Mouse (Mus musculus) CH12.LX (cell line): ENCODE data around the gene Syngr2. TPM values are rescaled to one million over a fixed set of nuclear protein-coding genes. Genes with fewer than 3 reads are reported as not detected.

Source experiments
- DNase-seq: peaks from one replicate; pipeline ENCODE4 v3.0.0-alpha.2; 2013; ENCODE audit errors: extremely low read depth
- H3K27ac ChIP-seq: 2 replicates; pipeline ENCODE4 v1.5.1; 2012; ENCODE audit warnings: low read depth, mild to moderate bottlenecking, control low read depth, moderate library complexity; ENCODE audit not compliant: insufficient read depth
- H3K27me3 ChIP-seq: replicated peaks from 2 replicates; pipeline ENCODE3; 2012; ENCODE audit warnings: inconsistent platforms
- H3K36me3 ChIP-seq, 2 experiments: replicated peaks in 1 of 2; 2 replicates each; pipeline versions ENCODE3 to v1.6.1; 2012; ENCODE audit warnings: inconsistent platforms in 1 of 2, low read length in 1 of 2, mild to moderate bottlenecking in 1 of 2, mixed read lengths in 1 of 2, moderate library complexity in 1 of 2; ENCODE audit not compliant: control insufficient read depth in 1 of 2, insufficient read depth in 1 of 2
- H3K4me1 ChIP-seq, 2 experiments: 2 replicates each; pipeline ENCODE4 v1.6.1; 2012; ENCODE audit warnings: inconsistent platforms in 1 of 2, moderate library complexity in 1 of 2; ENCODE audit not compliant: insufficient read depth in 2 of 2, control insufficient read depth in 1 of 2
- H3K4me2 ChIP-seq: 2 replicates; pipeline ENCODE4 v1.6.1; 2012; ENCODE audit warnings: low read depth, mild to moderate bottlenecking, control low read depth; ENCODE audit not compliant: poor library complexity, insufficient read depth, severe bottlenecking
- H3K4me3 ChIP-seq, 3 experiments: fragments of 150-350 bp in 1 of 3; sonication (generic) in 1 of 3; replicated peaks in 1 of 3; 2 replicates each; pipeline versions ENCODE3 to v1.5.1; 2011 to 2012; ENCODE audit warnings: low read depth in 2 of 3, low read length in 2 of 3, mild to moderate bottlenecking in 2 of 3, moderate library complexity in 2 of 3, control low read depth in 1 of 3, improper control_type of control experiment in 1 of 3, inconsistent platforms in 1 of 3, mixed read lengths in 1 of 3; ENCODE audit not compliant: poor library complexity in 1 of 3
- H3K79me2 ChIP-seq: replicated peaks from 2 replicates; pipeline ENCODE4 v1.6.1; 2012; ENCODE audit warnings: mild to moderate bottlenecking, moderate library complexity; ENCODE audit not compliant: control insufficient read depth, poor library complexity, insufficient read depth, severe bottlenecking; ENCODE audit errors: extremely low read depth
- H3K9ac ChIP-seq: 2 replicates; pipeline ENCODE4 v1.6.1; 2012; ENCODE audit warnings: low read depth, mild to moderate bottlenecking, control low read depth, moderate library complexity; ENCODE audit not compliant: insufficient read depth
- H3K9me3 ChIP-seq: replicated peaks from 2 replicates; pipeline ENCODE3; 2012; ENCODE audit warnings: low read length, inconsistent platforms, mixed read lengths
- CTCF ChIP-seq, 2 experiments: IDR thresholded peaks in 1 of 2; conservative IDR thresholded peaks in 1 of 2; 2 replicates each; pipeline ENCODE4 v1.5.1; 2011 to 2012; ENCODE audit warnings: low read depth in 2 of 2, low read length in 2 of 2, improper control_type of control experiment in 1 of 2, inconsistent platforms in 1 of 2, mild to moderate bottlenecking in 1 of 2, moderate library complexity in 1 of 2
- E2F4 ChIP-seq: IDR thresholded peaks from 2 replicates; pipeline ENCODE4 v1.6.1; 2011; ENCODE audit warnings: low read depth, low read length, improper control_type of control experiment; ENCODE audit not compliant: insufficient replicate concordance
- EP300 ChIP-seq: IDR thresholded peaks from 2 replicates; pipeline ENCODE4 v1.6.1; 2011; ENCODE audit warnings: low read length, improper control_type of control experiment
- ETS1 ChIP-seq: conservative IDR thresholded peaks from 2 replicates; pipeline ENCODE4 v1.6.1; 2012; ENCODE audit warnings: low read depth, mild to moderate bottlenecking, inconsistent platforms, low read length, improper control_type of control experiment, moderate library complexity
- JUN ChIP-seq: IDR thresholded peaks from 2 replicates; pipeline ENCODE4 v1.6.1; 2011; ENCODE audit warnings: low read depth, mild to moderate bottlenecking, low read length, improper control_type of control experiment, moderate library complexity; ENCODE audit not compliant: insufficient read depth
- MAX ChIP-seq: IDR thresholded peaks from 2 replicates; pipeline ENCODE4 v1.6.1; 2011; ENCODE audit warnings: low read length, improper control_type of control experiment
- MXI1 ChIP-seq: IDR thresholded peaks from 2 replicates; pipeline ENCODE4 v1.6.1; 2011; ENCODE audit warnings: mild to moderate bottlenecking, low read depth, low read length, improper control_type of control experiment
- MYC ChIP-seq: IDR thresholded peaks from 2 replicates; pipeline ENCODE4 v1.6.1; 2011; ENCODE audit warnings: low read depth, mild to moderate bottlenecking, improper control_type of control experiment, low read length
- POLR2A ChIP-seq: IDR thresholded peaks from 2 replicates; pipeline ENCODE4 v1.6.1; 2011; ENCODE audit warnings: low read depth, mild to moderate bottlenecking, improper control_type of control experiment, low read length
- RAD21 ChIP-seq: IDR thresholded peaks from 2 replicates; pipeline ENCODE4 v1.6.1; 2011; ENCODE audit warnings: low read depth, mild to moderate bottlenecking, low read length, improper control_type of control experiment, moderate library complexity
- SIN3A ChIP-seq: IDR thresholded peaks from 2 replicates; pipeline ENCODE4 v1.6.1; 2012; ENCODE audit warnings: low read length, improper control_type of control experiment, inconsistent platforms
- TBP ChIP-seq: conservative IDR thresholded peaks from 2 replicates; pipeline ENCODE4 v1.6.1; 2011; ENCODE audit warnings: low read depth, low read length, improper control_type of control experiment
- dilution Hi-C: fragments of 300-500 bp; cut with MboI; formaldehyde crosslinking; loops from 2 replicates; pipeline ENCODE4 v1.14.3; 2020; ENCODE audit warnings: low sequenced_read_pairs; ENCODE audit not compliant: extremely low pct_unique_long_range_greater_than_20kb, extremely low pct_ligation_motif_present
- in situ Hi-C: fragments of 300-500 bp; cut with MboI; formaldehyde crosslinking; loops from 3 replicates; pipeline ENCODE4 v1.14.3; 2019; ENCODE audit warnings: low sequenced_read_pairs, low pct_ligation_motif_present, low pct_unique_long_range_greater_than_20kb, mixed read lengths
- polyA plus RNA-seq: library from polyadenylated mRNA; unstranded; fragments of >175 nt; gene quantifications from 2 replicates; pipeline ENCODE4 v1.2.1, GENCODE M21; 2012; ENCODE audit warnings: low read depth; ENCODE audit not compliant: insufficient read length
- total RNA-seq, 2 experiments: library from RNA; depleted of rRNA; stranded (reverse); fragments of 300-350 nt in 1 of 2; fragments of >200 nt in 1 of 2; gene quantifications; 2 replicates each; pipeline ENCODE4 v1.2.3; 2012 to 2014

The Syngr2 gene
- total and polyA plus RNA-seq, 3 experiments = 409 to 654 (median 553) TPM

DNA sequence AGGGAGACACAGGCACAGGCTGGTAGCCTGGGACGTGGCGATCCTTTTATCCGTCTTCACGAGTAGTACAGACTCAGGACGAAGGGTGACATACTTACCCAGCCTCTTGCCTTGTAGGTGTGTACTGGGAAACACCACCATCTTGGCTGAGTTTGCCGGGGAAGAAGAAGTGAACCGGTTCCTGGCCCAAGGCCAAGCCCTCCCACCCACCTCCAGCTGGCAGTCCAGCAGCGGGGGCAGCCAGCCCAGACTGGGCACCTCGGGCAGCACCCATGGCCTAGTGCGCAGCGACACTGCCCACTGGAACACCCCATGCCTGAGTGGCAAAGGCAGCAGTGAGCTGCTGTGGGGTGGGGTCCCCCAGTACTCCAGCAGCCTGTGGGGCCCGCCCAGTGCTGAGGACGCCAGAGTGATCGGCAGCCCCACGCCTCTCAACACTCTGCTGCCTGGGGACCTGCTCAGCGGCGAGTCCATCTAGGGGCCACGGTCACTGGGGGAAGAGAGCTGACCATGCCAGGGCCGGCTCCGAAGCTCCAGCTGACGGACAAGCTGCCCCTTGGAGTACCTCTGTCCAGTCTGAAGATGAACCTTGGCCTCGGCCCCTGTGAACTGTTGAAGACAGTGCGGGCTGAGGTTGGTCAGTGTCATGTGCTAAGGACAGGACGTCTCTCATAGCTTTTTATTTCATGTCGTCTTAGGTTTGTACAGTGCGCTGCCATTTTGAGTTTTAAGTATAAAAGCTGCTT lies 48.9 kb upstream of the Syngr2 start:
- Histone ChIP-seq H3K27me3 (no peaks in the 10 kb centered on the region), H3K9ac (no peak overlapping the region), H3K9me3 (peaks cover 3% of the 10 kb centered on the region), H3K79me2 (no peaks in the 10 kb centered on the region), H3K27ac (no peak overlapping the region), H3K4me2 (no peak overlapping the region), H3K4me1 (no peaks in the 10 kb centered on the region), H3K36me3 (peaks cover 81 to 89% of the 10 kb centered on the region in 2 experiments), H3K4me3 (no peak overlapping the region)
- in situ Hi-C loops (no loop called here), dilution Hi-C loops (no loop called here)
- TF ChIP-seq TBP = no peak
- TF ChIP-seq E2F4 = no peak
- TF ChIP-seq JUN = no peak
- TF ChIP-seq ETS1 = no peak
- no peak for TF ChIP-seq SIN3A
- no peak for TF ChIP-seq RAD21
- DNase-seq = no peak

DNA sequence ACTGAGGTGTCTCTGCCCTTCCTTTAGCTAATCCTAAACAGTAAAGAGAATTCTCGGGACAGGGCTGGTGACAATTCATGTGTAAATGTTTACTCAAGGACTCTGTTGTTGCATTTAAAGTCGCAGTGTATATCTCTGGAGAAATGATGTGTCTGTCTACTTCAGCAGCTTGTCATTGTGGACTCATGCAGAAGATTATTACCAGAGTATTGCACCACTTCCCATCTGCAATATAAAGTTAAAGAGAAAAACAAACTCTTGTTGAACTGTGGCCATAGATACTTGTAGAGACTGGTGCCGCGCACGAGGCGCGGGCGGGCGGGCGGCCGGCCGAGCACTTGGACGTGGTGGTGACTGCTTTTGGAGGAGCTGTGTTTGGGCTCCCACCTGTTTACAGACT lies 47.7 kb upstream of the Syngr2 start:
- no peak for TF ChIP-seq EP300
- TF ChIP-seq SIN3A = no peak
- TF ChIP-seq MAX = no peak
- TF ChIP-seq MYC = no peak
- no peak for TF ChIP-seq TBP
- TF ChIP-seq POLR2A = no peak
- no peak for TF ChIP-seq MXI1
- TF ChIP-seq E2F4 = no peak
- no peak for TF ChIP-seq CTCF (conservative IDR thresholded peaks at IDR 0.05 in 1 of 2, IDR thresholded peaks at IDR 0.05 in 1 of 2; ENCODE audit: low read depth in 2 of 2, low read length in 2 of 2)
- TF ChIP-seq, all 38 proteins: peak for 0
- DNase-seq = no peak
- Histone ChIP-seq H3K9ac (no peak overlapping the region), H3K4me2 (no peak overlapping the region), H3K9me3 (no peaks in the 10 kb centered on the region), H3K79me2 (no peaks in the 10 kb centered on the region), H3K27me3 (no peaks in the 10 kb centered on the region), H3K4me3 (no peak overlapping the region), H3K36me3 (peaks cover 82 to 91% of the 10 kb centered on the region in 2 experiments), H3K4me1 (peaks cover 0 to 11% of the 10 kb centered on the region in 2 experiments; a peak in 2 of 4 replicates), H3K27ac (no peak overlapping the region)
- in situ Hi-C loops = no loop called here
- dilution Hi-C loops = no loop called here

DNA sequence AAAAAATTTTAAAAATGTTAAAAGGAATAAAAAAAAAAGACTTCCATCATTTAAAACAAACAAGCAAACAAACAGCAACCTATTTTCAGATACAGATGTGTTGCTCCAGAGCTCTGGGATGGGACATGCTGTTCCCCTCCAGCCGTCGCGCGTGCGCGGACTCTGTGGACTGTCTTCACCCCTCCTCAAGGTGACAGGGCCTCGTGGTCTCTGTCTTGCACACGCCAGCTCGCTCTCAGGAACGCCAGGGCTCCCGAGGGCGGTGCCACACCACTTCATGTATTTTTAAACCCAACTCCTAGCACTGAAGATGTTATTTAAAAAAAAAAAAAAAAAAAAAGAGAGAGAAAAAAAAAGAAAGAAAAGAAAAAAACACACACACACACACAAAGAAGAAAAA lies 47.2 kb upstream of the Syngr2 start:
- no peak overlapping the region for H3K9ac ChIP-seq
- no peaks in the 10 kb centered on the region for H3K79me2 ChIP-seq
- H3K36me3 ChIP-seq = peaks cover 80 to 90% of the 10 kb centered on the region in 2 experiments
- no peak overlapping the region for H3K4me3 ChIP-seq
- in situ Hi-C loops (no loop called here), dilution Hi-C loops (no loop called here)
- no peak for DNase-seq
- TF ChIP-seq TBP (no peak), MYC (no peak)
- H3K4me2 ChIP-seq = no peak overlapping the region
- no peak overlapping the region for H3K27ac ChIP-seq
- H3K27me3 ChIP-seq = no peaks in the 10 kb centered on the region
- peaks cover 0 to 13% of the 10 kb centered on the region in 2 experiments; a peak in 2 of 4 replicates for H3K4me1 ChIP-seq
- H3K9me3 ChIP-seq = no peaks in the 10 kb centered on the region
